Mouse (Mus musculus): Measurements from ENCODE around the gene Slc2a4.
"Not testable (repeated sequence)": the region's sequence is repeated elsewhere in the genome, so short reads cannot be mapped to it uniquely, and the experiment has no call there.

The Slc2a4 gene

DNA sequence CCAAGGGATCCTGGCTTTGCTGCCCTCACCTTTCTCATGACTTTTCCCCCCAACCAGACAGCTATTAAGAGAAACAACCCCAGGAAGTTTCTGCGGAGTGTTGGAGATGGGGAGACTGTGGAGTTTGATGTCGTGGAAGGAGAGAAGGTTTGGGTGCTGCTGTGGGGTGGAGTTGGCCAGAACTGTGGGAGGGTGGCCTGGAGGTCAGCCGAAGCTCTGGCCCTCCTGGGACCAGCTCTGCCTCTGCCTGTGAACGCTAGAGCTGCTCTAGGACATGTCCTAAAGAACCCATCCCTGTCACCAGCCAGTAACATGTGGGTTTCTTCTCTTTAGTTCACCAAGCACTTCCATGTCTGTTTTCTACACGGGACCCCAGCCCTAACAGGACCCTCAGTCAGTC lies 8.8 kb downstream of the Slc2a4 start:
- no peak for DNase-seq (ENCODE audit: low spot score)

DNA sequence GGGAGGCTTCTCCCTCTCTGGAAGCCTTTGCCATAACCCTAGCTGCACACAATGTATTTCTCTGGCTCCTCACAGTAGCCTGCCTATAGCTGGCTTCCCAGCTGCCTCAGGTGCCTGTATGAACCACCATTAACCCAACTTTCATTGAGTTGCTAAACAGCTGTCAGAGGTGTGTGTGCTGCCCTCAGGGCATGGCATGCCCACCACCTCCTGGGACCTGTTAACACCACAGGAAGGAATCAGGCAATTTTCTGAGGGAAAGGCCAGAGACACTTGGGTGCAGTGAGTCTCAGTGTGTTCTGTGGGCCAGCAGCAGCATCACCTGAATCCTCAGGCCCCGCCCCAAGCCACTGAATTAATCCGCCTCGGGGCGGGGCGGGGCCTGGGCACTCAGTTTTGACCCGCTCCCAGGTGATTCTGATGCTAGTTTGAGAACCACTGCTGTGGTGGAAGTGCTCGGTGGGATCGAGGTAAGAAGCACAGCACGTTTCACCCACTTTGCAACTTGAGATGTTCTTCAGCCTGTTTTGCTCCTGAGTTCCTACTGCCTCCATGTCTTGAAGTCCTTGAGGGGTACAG lies 9.5 kb downstream of the Slc2a4 start:
- no peak for DNase-seq (ENCODE audit: low spot score)

DNA sequence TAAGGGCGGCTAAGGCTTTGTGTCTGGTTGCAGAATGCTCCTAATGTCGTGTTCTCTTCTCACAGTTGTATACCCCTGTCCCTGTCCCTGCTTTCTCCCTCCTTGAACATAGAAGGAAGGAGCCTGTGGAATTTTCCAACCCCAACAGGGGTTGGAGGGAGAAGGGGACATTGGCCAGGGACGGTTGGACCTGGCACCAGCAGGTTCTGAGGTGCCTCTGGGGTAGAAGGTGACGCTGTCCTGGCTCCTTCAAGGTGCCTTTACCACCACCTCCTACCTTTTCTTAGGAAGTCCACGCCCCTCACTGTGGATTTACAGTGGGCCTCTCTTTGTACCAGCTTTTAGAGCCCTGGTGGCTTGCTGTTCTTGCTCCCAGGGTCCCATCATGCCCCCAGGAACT lies 10.2 kb downstream of the Slc2a4 start:
- no peak for DNase-seq (ENCODE audit: low spot score)

- no peak for DNase-seq (ENCODE audit: low spot score)
Measured at GRCm38 (mm10) chr11:69937385-69937784, 10.6 kb downstream of the Slc2a4 start.

DNA sequence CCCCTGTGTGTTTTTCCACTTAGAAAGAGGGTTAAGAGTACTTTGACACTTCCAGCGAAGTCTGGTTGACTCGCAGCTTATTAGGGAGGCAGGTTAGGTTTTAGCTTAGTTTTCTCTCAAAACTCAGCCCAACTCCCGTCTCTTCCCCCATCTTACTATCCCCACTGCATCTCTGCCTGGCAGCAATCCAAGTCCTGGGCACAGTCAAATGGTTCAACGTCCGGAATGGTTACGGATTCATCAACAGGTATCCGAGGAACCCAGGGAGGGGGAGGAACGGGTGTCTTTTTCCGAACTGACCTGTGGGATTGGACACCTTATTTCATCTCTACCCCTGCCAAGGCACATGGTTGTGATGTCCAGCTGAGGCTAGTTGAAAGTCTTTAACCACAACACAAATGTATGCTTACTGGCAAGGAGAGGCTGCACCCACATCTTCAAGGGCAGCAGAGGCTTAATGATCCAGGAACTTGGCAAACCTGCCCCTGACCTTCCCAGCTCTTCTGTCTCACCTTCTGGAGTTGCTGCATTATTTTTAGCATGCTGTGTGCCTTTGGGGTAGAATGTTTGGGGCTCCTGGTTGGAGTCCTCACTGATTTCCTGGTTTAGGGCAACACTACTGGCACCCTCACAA lies 11.2 kb downstream of the Slc2a4 start:
- no peak for DNase-seq (ENCODE audit: low spot score)

DNA sequence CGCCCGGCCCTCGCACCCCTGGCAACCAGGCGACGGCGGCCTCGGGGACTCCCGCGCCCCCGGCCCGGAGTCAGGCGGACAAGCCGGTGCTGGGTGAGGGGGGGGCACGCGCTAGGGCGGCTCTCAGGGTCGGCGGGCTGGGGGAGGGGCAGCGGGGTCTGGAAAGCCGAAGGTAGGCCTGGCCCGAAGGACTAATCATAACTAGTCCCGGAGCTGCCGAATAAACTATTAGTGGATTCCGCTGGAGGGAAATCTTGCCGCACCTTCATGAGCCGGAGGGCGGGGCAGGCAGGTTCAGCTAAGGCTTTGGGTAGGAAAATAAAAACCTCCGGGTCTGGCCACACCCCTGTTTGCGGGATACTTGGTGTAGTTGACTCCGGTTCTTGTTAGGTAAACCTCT lies 11.8 kb downstream of the Slc2a4 start:
- no peak for DNase-seq (ENCODE audit: low spot score)

- peak; percentile 73 for DNase-seq (ENCODE audit: low spot score)
Measured at GRCm38 (mm10) chr11:69935137-69935879, 12.7 kb downstream of the Slc2a4 start, which contains the start of gene Ybx2. Gene Ybx2, plus strand, starts transcription at chr11:69935796.

GRCm38 (mm10) chr11:69934681-69935080 lies 13.3 kb downstream of the Slc2a4 start:
- DNase-seq (ENCODE audit: low spot score) = no peak

GRCm38 (mm10) chr11:69934169-69934568 lies 13.8 kb downstream of the Slc2a4 start:
- DNase-seq (ENCODE audit: low spot score) = peak; percentile 96

DNA sequence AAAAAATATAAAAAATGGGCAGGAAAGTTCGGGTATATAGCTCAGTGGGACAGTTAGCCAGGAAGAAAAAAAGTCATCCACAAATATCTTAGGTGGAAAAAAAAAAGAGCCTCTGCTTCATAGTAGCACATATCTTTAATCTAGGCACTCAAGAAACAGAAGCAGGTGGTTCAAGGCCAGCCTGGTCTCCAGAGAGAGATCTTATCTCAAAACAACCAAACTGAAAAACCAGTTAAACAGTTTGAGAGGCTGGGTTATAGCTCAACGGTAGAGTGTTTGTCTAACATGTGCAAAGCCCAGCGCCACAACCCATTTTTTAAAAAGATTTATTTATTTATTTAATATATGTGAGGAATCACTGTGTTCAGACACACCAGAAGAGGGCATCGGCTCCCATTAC lies 14.9 kb downstream of the Slc2a4 start:
- DNase-seq (ENCODE audit: low spot score) = no peak

- DNase-seq (ENCODE audit: low spot score) = no peak
Measured at GRCm38 (mm10) chr11:69932254-69932653, 15.7 kb downstream of the Slc2a4 start.

DNA sequence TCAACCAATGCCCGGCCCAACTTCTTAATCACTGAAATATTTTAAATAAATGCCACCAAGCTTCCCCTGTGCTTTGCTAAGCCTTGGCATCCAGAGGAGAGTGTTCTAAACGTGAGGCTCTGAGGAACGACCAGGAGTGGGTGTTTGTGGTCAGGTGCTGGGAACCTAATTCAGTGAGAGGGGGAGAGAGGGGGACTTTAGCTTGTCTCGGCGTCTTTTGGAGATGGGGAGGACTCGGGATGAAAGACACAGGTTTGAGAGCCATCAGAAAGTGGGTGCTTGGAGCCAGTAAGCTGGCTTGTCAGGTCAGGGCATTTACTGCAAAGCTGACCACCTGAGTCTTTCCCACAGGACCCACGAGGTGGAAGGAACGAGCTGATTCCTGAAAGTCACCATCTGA lies 16.2 kb downstream of the Slc2a4 start:
- no peak for DNase-seq (ENCODE audit: low spot score)

DNA sequence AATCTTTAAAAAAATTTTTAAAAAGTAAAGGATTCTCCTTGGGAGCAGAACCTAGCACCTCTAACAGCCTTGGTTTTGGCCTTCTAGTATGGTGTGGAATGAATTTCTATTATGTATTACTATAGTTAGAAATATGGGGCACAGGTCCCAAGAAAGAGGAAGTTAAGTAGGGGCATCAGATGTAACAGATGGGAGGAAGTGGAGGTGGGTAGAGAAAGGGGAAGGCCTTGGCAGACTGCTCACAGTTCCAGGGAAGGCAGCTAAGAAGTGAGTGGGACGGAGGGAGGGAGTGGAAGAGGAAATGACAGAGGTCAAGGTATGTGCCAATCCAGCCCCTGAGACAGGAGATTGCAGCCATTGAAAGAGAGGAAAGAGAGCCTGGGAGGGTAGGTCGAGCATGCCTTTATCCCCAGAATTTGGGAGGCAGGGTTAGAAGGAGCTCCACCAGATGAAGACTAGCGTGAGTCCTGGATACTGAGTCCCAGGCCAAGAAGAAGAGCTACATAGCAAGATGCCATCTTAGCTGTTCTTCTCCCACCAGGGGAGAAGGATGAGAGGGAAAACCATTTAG lies 16.9 kb downstream of the Slc2a4 start:
- no peak for DNase-seq (ENCODE audit: low spot score)

DNA sequence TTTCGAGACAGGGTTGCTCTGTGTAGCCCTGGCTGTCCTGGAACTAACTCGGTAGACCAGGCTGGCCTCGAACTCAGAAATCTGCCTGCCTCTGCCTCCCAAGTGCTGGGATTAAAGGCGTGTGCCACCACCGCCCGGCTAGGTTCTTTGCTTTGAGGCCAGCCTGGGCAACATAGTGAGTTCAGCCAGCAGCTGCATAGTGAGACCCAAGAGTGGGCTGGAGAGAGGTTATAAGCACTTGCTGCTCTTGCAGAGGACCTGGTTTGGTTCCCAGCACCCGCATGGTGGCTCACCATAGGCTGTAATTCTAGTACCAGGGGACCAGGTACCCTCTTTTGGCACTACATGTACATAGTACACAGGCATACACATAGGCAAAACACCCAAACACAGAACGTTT lies 17.8 kb downstream of the Slc2a4 start:
- DNase-seq (ENCODE audit: low spot score) = not testable (repeated sequence)

- no peak for DNase-seq (ENCODE audit: low spot score)
Measured at GRCm38 (mm10) chr11:69929712-69930111, 18.3 kb downstream of the Slc2a4 start.

DNA sequence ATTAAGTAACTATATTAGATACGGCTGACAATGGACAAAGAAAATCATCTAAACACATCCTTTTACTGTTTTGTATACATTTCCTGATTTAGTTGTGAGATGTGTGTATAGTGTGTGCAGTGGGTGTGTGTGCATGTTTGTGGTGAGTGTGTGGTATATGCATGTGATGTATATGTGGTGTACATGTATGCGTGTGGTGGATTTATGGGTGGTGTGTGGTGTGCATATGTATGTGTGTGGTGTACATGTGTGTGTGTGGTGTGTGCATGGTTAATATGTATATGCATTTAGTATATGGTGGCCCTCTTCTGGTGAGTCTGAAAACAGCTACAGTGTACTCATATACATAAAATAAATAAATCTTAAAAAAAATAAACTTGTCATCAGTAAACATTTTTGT lies 20.5 kb downstream of the Slc2a4 start:
- DNase-seq (ENCODE audit: low spot score) = no peak

DNA sequence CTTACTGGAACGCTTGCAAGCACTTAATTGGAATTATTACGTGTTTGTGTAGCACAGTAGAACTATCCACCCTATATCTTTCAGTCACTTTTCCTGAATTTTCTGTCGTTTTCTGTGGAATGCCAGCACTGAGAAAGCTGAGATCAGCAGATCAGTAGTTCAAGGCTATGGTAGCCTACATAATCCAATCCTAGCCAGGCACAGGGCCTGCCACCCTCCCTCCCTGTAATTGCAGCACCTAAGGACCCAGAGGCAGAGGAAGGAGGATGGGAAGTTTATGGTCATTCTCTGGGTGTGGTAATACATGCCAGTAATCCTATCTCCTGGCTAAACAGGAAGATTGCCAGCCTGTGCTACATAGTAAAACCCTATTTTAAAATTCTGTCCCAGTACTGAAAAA lies 25.2 kb downstream of the Slc2a4 start:
- no peak for DNase-seq (ENCODE audit: low spot score)

- DNase-seq (ENCODE audit: low spot score) = no peak
Measured at GRCm38 (mm10) chr11:69922012-69922756, 25.8 kb downstream of the Slc2a4 start.

DNA sequence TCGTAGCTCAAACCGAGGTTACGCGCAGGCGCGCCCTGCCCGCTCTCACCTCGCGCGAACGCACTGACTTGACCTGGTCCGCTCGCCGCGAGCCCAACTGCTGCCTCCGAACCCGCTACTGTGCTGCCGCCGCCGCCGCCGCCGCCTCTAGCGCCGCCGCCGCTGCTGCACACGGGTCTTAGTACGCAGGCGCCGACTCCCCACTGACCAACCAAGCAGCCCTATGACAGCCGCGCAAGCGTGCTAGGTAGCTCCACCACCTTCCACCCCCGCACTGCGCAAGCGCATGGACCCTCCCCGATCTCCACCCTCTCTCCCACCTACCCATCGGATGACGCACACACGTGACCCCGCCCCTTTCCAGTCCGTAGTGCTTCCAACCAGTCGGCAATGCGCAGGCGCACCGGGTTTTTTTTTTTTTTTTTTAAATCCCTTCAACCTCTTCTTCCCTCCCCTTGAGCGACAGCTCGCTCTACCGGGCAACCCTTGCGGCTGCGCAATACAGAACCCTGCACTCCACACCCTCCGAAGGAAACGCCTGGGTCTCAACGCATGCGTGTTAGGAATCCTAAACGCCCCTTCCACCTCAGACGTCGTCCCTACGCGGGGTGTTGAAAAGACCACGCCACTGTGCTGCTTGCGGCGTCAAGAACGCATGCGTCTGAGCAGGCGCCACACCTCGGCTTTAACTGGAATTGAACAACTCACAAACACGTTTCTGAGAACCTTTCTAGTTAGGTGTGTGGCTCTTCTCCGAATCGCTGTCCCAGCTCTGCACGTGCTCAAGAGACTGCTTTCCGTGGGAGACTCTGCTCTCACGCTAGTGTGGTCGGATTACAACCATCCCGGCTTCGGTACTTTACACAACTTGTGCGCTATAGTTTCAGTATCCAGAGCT lies 26.6 kb downstream of the Slc2a4 start, which contains the start of gene Eif5a:
Gene Eif5a, minus strand, starts transcription at position 845 of the 898 bp plus-strand sequence.
- peak; percentile 100 for DNase-seq (ENCODE audit: low spot score)

DNA sequence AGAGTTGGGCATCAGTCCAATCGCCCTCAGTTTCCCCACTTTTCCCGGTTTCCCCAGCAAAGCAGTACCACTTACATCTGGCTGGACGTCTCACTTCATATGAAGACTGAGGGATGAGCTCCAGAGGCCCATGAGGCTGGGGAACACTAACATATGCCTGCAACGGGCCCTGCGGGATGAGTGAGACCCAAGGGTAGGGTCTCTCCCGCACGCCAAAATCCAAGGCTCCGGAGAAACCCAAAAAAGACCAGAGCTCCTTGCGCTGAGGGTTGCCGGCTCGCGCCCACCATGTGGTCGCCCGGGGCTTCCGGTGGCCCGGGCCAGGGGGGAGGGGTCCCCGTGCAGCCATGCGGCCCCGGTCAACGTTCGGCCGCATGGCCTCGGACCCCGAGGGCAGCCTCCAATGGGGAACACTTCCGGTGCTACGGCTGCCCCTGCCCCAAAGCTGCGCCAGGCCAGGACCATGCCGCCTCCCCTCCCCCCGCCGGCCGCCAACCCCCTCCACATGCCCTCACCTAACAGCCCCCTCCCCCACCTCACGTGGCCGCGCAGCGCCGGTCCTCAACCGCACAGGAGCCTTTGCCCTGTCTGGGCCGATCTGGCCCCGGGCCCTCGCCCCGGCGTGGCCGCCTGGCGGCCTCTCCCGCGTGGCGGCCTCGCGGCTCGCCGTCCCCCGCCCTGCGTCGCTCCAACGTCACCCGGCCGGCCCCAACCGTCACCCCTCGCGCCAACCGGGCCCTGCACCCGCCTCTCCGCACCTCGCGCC lies 27.5 kb downstream of the Slc2a4 start:
- DNase-seq (ENCODE audit: low spot score) = no peak

Data from ovary, postnatal 14 days (tissue).